Comparison of ENCODE assay signal across 17 mouse cellular contexts in the genomic region with DNA sequence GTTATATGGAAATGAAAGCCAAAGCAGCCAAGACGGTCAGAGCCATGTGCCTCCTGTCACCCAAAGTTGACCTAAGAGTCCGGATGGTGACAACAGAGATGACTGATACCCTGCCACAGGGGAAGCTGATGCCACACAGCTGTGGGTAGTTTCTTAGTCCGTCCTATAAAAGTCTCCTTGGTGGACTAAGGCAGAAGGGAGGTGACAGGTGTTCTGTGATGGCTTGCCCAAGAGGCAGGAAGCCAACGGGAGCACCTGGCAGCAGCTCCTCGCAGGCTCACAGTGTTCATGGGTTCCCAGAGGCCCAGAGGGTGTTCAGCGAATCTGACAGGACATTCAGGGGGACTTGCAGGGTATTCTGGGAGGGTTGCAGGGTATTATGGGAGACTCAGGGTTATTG.
"Had no signal": no experiment of that assay in that cellular context is flagged by ENCODE, and none has a peak within 500 bp of the region (broad histone marks: within the 10 kb centered on the region; RNA-seq: fewer than 3 reads in every experiment).

No protein-coding gene starts in this region.

- DNase-seq: retina, postnatal 1 day; right cerebral cortex, adult 18-20 months; right cerebral cortex, postnatal 14 days; right cerebral cortex, postnatal 25 days; right cerebral cortex, postnatal 4 days; spleen, adult 18-20 months; thymus, adult 18-20 months; thymus, adult 2 months; thymus, postnatal 14 days; thymus, postnatal 25 days; thymus, postnatal 36 days; thymus, postnatal 4 days had no signal

- H3K27ac ChIP-seq: neural tube, embryonic 12.5 days; neural tube, embryonic 13.5 days; neural tube, embryonic 15.5 days; stomach, embryonic 15.5 days; stomach, postnatal 0 days had no signal

- H3K4me3 ChIP-seq: neural tube, embryonic 12.5 days; neural tube, embryonic 13.5 days; neural tube, embryonic 15.5 days; stomach, embryonic 15.5 days had no signal
